Mouse (Mus musculus) cerebellum, postnatal 10 days (tissue): ENCODE data around the gene Polg.

Source experiments
- DNase-seq, 2 experiments: peaks; one replicate each; pipeline ENCODE4 v3.0.0; 2021; ENCODE audit warnings: mixed read lengths in 2 of 2

Polg gene

DNA sequence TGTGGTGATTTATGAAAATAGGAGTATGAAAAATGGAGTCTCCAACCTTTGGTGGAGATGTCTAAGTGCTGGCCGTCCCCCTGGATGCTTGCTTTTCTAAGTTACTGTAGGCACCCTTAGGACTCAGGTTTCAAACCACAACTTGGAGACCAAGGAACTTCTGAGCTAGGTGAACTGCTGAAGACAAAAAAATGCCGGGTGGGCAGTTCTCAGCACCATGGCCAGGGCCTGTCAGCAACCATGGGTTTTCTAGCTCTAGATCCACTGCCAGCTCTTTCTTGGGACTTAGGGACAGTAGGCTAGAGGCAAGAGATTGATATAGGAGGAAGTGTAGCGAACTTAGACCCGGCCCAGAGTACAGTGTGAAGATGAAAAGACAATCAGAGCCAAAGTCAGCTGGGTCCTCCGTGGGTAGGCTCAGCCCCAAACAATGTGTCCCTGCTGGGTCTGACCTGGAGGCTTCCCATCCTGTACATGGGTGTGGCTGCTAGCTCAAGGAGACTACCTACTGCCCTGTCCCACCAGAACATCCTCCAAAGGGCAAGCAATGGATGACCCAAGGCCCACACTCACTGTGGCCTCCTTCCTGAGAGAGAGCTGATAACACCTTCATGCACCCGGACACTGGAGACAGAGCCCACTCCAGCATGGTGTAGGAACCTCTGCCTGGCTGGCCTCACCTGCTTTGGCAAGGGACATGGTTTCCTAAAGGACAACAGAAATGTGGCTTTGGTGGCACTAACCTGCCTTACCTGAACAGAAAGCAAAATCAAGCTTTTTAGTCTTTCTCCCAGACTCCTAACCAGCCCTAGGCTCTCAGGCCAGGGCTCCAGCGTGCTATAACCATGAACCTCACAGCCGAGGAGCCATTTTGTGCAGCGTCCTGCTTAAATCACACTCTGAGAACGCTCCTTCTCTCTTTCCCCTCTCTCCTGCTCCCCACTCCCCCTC, 36.3 kb upstream of the Polg start:
- peak; percentile 29 to 39 for DNase-seq

DNA sequence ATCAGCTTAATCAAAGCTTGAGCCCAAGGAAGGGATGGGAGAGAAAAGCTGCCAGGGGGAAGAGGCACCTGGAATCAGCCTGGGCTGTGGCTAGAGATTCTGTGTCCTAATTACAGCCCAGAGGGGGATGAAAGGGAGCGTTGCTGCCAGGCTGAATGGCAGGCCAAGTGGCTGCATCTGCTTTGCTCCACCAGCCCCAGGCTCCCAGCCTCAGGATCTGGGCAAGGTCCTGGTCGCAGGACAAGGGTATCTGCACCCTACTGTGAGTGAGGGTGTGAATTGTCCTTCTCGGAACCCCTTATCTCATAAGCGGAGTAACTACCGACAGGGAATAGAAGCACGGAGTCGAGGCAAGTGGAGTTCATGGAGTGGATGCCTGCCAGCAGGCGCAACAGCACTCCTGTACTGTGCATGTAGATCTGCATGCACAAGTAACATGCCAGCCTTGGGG, 35.4 kb upstream of the Polg start:
- DNase-seq: peak; percentile 82 to 84

DNA sequence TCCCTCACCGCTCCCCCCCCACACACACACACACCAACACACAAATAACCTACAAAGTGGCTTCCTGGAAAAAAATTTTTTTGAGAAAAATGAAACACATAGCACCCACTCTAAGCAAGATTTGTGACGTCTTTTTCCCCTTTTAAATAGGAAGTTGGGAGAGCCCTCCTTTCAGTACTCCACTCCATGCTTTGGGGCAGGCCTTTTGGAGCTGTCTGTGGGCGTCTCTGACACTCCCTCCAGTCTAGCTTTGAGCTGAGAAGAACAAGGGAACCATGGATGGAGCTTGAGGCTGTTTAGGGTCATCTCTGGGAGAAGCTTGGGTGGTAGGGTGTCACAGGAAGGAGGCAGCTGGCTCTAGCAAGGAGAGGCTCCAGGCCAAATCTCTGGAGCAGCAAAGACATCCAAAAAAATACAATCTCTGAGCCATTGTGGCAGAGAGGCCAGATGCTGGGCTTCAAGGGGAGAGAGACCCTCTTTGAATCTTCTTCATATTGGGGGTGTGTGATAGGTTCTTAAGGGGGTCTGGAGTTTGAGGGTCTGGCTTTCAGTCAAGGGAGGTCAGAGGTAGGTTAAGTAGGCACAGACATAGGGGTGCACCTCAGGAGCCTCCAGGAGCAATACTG, 34.6 kb upstream of the Polg start:
- DNase-seq: peak; percentile 57 to 62

DNA sequence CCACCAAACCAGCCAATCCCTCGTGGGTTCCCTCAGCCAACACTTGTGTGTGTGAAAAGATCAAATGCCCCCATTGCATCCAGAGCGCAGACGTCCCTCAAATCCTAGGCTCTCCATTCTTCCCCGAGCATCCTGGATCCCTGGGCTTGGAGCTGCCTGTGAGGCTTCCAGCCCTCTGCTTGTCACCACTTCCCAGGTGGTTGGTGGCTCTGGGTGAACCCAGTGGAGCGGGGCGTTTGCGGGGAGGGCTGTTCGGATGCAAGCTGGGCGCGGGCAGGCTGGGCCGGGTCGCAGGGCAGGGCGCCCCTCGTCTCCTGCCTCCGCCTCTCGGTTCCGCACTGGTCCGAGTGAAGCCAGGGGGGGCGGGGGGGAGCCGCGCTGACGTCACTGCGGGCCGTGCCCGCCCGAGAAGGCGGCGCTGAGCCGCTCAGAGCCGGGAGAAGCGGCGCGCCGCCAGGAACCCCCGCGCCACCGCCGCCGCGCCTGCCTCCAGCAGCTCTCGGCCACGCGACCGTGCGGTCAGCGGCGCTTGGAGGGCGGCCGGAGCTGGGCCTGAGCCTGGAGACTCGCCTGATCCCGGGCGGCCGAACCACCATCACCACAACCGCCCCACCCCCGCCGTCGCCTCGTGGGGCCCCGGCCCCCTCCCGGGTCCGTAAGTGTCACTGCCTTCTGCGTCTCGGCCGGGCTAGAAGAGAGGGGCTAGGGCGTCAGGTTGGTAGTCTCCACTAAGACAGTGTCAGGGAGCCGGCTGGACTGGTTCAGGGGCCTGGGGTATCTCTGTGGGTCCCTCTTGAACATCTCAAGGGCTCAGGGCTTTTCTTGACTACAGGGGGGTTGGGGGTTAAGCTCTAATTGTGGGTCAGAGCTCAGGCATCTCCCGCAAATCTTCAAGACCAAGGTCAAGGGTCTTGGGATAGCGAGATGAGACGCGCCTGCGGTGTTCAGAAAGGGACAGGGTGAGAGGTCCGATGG, 33.7 kb upstream of the Polg start:
- peak; percentile 89 to 92 for DNase-seq

DNA sequence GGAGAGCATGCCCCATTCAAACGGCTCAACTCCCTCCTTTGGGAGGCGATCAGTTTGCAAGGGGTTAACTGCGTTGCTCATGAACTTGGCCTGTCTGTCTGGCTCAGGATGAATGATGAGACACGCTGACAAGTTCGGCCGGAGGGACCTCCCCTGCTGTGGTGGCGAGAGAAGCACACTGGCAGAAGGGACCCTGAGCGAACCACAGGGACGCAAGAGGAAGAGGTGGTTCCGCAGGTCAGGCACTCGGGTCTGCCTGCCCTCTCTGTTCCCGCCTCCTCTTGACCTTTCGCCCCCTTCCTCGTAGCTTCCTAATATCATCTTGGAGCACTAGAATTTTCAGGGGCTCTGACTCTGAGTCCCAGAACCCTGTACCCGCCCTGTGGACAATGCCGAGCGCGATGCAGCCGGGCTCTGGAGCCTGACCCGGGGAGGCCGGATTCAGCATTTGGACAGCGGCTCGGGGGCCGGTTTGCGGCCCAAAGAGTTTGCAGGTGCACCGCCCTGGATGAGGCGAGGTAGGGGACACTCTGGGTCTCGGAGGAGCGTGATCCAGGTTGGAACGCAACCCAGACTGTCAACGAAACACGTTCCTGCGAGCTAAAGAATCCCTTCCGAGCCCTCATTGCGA, 32.9 kb upstream of the Polg start:
- peak; percentile 72 to 73 for DNase-seq

DNA sequence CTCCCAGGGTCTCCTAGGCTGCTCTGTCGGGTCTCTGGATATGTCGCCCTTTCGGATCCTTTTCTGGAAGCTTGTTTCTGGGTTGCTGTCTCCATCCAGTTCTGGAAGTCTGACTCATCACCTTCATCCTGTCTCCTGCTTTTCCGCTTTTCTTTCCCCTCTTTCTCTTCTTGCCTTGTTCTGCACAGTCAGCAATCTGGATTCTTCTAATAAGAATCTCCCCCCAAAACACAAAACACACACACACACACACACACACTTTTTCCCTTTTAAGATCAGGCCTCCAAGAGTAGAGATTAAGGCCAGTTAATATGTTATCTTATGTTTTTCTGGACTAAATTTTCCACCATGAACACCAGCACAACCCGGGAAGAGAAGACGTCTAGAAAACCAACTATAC, 32.2 kb upstream of the Polg start:
- DNase-seq: peak in 1 of 2 experiments; percentile 19

DNA sequence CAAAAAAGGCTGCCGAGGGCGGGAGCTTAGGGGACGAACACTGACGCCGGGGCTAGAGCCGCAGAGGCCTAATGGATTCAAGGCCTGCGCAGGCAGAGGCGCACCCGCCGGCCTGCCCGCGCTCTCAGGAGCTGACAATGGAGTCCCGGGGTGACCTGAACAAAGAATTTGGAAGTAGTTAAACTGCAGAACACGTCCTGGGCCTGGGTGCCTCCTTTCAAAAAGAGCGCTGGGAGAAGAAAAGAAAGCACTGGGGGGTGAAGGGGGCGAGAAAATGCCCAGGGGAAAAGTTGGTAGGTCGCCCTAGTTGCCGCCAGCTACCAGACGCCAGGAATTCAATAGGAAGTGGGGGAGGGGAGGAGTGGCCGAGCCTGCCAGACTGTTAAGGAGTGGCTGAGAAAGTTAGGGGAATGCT, 31.5 kb upstream of the Polg start:
- DNase-seq: peak; percentile 64 to 68

DNA sequence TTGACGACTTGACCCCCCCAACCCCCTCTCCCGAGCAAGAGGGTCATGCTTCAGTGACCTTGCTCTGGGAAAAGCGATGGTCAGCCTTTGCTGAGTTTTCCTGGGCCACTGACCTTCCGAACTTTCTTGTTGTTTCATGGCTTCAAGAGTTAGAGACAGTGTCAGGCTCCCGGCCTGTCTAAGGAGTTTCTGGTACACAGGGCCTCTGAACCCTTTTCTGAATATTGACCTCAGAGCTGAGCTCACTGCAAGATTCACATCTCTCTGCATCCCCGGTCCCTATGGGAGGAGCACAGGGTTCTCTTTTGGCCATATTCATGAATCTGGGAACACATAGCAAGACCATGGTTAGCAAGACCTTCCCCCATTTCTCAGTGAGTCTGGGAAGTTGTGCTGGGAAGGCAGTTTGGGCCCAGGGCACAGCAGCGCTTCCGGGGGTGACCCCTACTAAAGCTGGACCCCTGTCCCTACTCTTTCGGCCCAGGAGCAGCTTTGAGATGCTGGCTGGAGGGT, 30.7 kb upstream of the Polg start:
- DNase-seq: peak in 1 of 2 experiments; percentile 15

DNA sequence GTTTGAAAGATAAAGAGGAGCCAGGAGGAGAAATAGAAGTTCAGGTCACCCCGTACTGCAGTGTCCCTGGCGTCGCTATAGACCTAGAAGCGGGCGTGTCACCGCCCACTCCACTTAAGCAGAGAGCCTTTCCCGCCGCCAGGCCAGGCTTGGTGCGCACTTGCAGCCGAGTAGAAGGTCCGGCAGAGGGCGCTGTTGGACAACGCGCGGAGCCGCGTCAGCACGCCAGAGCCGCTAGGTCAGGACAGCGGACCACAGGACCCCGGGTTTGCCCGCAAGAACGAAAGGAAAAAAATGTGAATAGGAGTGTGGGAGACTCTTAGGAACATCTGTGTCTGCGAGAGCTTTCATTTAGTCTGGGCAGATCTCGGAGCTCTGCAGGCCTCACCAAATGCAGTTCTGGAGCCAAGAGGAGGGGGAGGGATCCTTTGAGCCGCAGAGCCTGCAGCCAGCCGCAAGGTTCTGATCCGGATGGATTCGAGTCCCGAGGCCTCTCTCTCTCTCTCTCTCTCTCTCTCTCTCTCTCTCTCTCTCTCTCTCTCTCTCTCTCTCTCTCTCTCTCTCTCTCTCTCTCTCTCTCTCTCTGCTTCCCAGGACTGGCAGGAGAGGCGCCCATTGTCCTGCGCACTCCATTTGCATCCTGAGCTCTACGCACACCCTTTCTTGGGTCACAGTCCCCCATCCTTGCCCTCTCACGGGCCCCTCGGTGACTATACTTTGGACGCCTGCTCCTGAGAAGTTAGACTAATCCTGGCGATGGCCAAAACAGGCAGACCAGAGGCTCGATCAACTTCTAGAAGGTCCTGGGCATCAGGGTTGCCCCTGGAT, 30.0 kb upstream of the Polg start:
- DNase-seq: peak; percentile 97 to 98

DNA sequence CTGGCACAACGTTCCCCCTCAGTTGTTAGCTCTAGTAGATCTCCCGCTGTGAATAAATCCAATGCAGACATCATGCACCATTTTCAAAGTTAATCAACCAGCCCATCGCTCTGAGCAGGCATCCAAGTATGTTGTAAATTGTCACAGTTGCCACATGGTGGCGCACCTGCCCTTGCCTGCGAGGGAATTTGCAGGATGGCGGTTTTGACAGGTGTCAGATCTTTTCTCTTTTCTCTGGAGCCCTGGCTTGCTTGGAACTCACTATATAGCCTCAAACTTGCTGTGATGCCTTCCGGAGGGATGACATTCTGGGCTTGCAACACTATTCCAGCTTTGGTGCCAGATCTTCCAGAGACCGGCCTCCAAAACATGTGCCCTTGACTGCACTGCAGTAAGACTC, 27.8 kb upstream of the Polg start:
- DNase-seq: peak; percentile 87 to 89

DNA sequence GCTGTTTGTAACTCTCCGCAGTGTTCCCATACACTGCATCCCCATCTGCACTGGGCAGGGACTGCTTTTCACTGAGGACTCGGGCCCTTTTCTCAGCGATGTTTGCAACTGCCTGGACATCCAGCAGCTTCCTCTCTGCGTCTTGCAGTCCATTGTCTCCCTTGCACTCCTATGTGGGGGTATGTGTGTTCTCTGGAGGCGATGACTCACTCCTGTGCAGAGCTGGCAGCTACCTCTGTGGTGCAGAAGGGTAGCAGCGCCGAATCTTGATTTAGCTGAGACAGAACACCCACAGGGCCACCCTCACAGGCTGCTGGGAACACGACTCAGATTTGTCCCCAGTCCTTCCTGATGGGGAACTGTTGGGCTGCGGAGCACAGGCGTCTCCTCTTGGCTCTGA, 20.4 kb upstream of the Polg start:
- DNase-seq: no peak

DNA sequence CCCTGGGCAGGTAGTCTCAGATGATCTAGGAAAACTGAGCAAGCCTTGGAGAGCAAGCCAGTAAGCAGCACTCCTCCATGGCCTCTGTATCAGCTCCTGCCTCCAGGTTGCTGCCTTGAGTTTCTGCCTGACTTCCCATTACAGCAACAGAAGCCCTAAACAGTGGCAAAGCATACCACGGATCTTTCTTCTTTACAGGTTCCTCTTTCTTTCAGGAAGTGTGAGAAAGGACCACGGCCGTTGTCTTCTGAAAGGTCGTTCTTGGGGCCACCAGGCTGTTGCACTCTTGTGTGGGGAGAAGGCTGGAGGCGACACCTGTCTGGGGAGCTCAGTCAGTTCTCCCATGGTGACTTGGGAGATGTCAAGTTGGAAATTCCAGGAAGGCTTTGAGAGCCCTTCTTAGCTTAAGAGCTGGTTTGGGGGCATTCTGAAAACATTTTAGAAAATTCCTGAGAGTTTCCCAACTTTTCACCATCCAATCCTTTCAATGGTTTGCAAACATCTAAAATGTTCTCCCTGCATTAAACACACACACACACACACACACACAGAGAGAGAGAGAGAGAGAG, 8.8 kb upstream of the Polg start:
- no peak for DNase-seq

DNA sequence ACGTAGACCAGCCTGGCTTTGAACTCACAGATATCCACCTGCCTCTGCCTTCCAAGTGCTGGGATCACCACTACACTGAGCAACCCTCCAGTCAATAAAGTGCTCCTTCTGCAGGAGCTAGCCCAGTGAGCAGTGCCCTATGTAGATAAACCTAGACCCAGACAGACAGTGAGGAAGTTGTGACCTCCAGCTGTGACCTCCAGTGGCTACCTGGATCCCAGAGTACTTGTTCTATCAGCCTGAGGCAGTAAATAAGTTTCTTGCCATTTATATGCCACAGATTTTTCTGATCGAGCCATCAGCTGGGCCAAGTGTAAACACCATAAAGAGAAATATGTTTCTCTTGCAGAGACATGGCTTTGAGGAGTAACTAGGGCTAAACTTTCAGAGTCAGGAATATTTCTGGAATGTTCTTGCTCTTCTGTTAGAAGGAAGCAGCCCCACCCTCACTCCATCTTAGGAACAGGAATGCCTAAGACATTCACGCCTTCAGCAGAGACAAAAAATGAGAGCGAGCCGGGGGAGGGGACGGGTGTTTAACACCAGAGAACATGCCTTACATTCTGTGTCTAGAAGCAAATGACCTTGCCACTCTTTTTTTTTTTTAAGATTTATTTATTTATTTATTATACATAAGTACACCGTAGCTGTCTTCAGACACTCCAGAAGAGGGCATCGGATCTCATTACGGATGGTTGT, 7.5 kb upstream of the Polg start:
- DNase-seq: no peak

DNA sequence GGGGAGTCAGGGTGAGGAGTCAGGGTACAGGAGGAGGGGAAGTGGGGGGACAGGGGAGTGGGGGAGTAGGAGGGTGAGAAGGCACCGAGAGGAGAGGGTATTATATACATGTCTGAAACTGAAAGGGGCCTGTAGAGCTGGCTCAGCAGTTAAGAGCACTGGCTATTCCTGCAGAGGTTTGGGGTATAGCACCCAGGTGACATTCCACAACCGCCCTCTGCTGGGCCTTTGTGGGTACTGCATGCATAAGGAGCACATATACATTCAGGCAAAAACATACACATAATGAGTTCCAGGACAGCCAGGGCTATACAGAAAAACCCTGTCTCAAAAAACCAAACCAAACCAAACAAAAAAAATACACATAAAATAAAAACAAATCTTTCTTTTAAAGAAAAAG, 6.6 kb upstream of the Polg start:
- DNase-seq: no peak

DNA sequence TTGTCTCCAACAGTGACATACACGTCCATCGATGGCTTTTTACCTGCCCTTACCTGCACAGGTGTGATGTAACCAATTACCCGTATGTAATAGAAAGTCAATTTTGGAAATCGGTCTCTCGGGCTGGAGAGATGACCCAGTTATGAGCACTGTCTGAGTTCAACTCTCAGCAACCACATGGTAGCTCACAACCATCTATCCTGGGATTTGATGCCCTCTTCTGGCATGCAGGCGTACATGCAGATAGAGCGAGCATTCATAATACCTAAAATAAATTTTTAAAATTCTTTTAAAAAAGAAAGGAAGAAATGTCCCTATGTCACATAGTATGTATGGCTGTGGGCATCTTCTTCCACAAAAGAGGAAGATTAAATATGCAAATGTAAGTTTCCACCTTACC, 5.3 kb upstream of the Polg start:
- DNase-seq: no peak

DNA sequence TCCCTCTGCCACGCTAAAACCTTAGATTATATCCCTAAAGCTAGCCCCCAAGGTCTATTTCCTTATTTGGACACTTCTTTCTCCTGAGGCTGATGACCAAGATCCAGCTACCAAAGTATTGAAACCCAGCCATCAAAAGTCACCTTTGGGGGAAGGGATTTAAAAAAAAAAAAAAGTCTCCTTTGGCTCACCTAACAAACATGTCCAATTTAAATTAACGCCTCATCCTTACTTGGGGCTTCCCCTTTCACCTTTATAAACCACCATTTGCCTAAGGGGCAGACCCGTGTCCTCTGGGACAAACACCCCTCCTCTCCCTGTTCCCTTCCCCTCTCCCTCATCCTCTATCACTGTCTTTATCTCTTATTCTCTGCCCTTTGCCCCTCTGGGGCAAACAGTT, 4.6 kb upstream of the Polg start:
- DNase-seq: no peak

DNA sequence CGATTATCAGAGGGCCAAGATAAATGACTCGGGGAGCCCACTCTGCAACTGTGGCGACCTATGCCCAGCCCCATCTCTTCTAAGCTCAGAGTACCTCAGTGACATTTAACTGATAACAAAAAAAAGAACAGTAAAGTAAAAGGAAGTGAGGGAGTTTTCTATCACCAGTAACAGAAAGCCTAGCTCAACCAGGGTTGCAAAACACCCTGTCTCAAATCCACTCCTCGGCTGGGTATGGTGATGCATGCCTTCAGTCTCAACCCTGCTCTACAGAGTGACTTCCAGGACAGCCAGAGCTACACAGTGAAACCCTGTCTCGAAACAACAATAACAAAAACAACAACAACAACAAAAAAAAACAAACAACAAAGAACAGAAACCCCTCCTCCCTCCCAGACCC, 3.6 kb upstream of the Polg start:
- DNase-seq: no peak

DNA sequence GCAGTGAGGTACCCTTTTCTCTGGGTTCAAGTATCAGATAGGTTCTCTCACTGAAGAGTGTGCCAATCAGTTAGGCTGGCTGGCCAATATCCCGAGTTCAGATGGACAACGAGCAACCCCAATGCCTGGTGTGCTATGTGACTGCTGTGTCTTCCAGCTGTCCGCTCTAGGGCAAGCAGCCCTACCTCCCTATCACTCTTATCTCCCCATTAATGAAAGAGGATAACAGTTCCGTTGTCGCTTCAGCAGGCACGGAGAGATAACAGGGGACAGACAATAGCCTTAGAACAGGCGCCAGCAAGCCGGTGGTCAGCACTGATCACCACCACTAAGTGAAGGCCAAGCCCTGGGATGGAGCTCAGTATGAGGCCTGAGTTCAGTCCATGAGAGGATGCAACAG, 2.8 kb upstream of the Polg start:
- no peak for DNase-seq

DNA sequence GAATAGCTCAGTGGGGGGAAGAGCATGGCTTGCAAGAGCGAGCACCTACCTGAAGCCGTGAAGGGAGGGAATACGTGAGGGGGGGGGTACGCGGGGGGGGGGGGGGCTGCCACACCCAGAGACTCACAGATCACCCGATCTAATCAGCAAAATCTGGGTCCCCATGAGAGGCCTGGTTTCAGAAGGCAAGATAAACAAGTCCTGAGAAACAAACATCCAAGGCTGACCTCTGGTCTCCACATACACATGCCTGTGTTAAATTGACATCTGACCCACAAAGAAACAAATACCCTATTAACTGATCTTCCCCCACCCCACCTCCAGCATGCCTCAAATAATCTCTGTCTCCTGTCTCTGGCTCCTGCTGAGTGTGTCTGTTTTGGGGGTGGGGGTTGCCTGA, 1.8 kb upstream of the Polg start:
- DNase-seq: no peak

DNA sequence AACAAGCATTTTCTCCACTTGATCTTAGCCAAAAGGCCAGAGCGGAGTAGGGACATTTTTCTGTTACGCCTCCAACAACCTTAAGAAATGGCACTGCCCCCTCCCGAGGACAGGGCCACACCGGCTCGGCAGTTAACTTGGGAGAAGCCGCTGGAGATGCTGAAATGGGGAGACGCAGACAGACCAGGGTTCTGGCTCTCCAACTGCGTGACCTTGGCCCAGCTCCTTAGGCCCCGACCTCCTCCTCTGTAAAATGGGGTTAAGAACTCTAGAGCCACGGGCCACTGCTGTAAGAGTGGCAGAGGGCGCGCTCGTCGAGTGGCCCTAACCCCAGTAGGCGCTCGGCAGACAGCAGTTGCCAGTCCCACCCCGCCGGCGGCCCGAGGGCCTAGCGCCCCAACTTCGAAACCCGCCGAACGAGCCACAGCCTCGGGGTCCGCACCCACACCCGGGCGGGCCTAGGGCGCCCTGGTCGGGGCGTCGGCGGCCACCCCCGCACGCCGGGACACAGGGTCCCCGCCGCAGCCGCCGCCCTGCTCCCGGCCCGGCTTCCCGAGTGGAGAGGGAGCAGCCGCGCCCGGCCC, 609 bp downstream of the Polg start:
- DNase-seq: no peak
